Mouse (Mus musculus): ENCODE results near the gene Rnf34. TPM values are rescaled to one million over a fixed set of nuclear protein-coding genes. Genes with fewer than 3 reads are reported as not detected.

Rnf34 gene
- polyA plus RNA-seq, 1 experiment from 2014 or later, result 57.5 TPM

- ATAC-seq (ENCODE audit: insufficient number of reproducible peaks, low FRiP score, low TSS enrichment, low read depth) (peak; percentile 98), DNase-seq (ENCODE audit: low spot score) (peak; percentile 95)
- Histone ChIP-seq H3K4me2 (ENCODE audit: low read depth, severe bottlenecking) (peak overlapping the region; percentile 74), H3K36me3 (ENCODE audit: control insufficient read depth, insufficient read depth, low read length) (no peaks in the 10 kb centered on the region), H3K9ac (ENCODE audit: low read length) (peak overlapping the region; percentile 91), H3K9me3 (ENCODE audit: control insufficient read depth, low read length) (no peaks in the 10 kb centered on the region), H3K27ac (replicated peaks; ENCODE audit: low read depth, low read length) (peak overlapping the region; percentile 84), H3K4me3 (ENCODE audit: low read depth, low read length) (peak overlapping the region; percentile 80), H3K4me1 (ENCODE audit: control insufficient read depth, insufficient read depth, low read length) (peaks cover 20% of the 10 kb centered on the region), H3K27me3 (ENCODE audit: control insufficient read depth, insufficient read depth, low read length) (no peaks in the 10 kb centered on the region)
- WGBS, result 1% methylated on average over 82 of the region's 120 CpGs
Observed at GRCm38 (mm10) chr5:122899777-122900557, 50.1 kb downstream of the Rnf34 start.

GRCm38 (mm10) chr5:122900558-122901171, 50.8 kb downstream of the Rnf34 start:
- H3K27me3 ChIP-seq (ENCODE audit: control insufficient read depth, insufficient read depth, low read length), result no peaks in the 10 kb centered on the region
- DNase-seq (ENCODE audit: low spot score) (no peak), ATAC-seq (ENCODE audit: insufficient number of reproducible peaks, low FRiP score, low TSS enrichment, low read depth) (peak; percentile 79; the same call in 1 of the 2 replicates)
- peak overlapping the region; percentile 91 for H3K9ac ChIP-seq (ENCODE audit: low read length)
- no peaks in the 10 kb centered on the region for H3K9me3 ChIP-seq (ENCODE audit: control insufficient read depth, low read length)
- H3K4me1 ChIP-seq (ENCODE audit: control insufficient read depth, insufficient read depth, low read length), result peaks cover 19% of the 10 kb centered on the region
- no peaks in the 10 kb centered on the region for H3K36me3 ChIP-seq (ENCODE audit: control insufficient read depth, insufficient read depth, low read length)
- peak overlapping the region; percentile 74 for H3K4me2 ChIP-seq (ENCODE audit: low read depth, severe bottlenecking)
- peak overlapping the region; percentile 80 for H3K4me3 ChIP-seq (ENCODE audit: low read depth, low read length)
- peak overlapping the region; percentile 84 for H3K27ac ChIP-seq (replicated peaks; ENCODE audit: low read depth, low read length)
- 3% methylated on average over 26 of the region's 33 CpGs for WGBS

DNA sequence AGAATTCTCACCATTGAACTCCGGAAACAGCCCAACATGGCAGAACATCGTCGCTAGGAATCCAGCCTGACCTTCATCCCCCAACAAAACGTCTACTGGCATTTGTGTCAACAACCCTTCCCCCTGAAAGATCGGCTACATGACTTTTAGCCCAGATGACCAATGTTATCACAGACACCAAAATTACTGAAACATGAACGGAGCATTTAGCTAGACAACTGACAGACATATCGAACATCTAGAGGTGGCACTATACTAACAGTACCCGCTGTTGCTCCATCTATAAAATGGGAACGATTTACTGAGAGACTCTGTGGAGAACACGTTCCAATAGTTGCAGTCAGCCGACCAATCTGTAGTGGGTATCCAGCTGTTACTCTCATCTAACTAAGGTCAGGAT, 51.3 kb downstream of the Rnf34 start:
- WGBS, result 56% methylated on average over 11 of the region's 11 CpGs
- Histone ChIP-seq H3K36me3 (ENCODE audit: control insufficient read depth, insufficient read depth, low read length) (no peaks in the 10 kb centered on the region), H3K27ac (replicated peaks; ENCODE audit: low read depth, low read length) (peak overlapping the region; percentile 84), H3K4me3 (ENCODE audit: low read depth, low read length) (no peak overlapping the region; the same call in 1 of the 2 replicates), H3K4me1 (ENCODE audit: control insufficient read depth, insufficient read depth, low read length) (peaks cover 19% of the 10 kb centered on the region), H3K4me2 (ENCODE audit: low read depth, severe bottlenecking) (peak overlapping the region; percentile 74), H3K9me3 (ENCODE audit: control insufficient read depth, low read length) (no peaks in the 10 kb centered on the region), H3K27me3 (ENCODE audit: control insufficient read depth, insufficient read depth, low read length) (no peaks in the 10 kb centered on the region), H3K9ac (ENCODE audit: low read length) (peak overlapping the region; percentile 91)
- ATAC-seq (ENCODE audit: insufficient number of reproducible peaks, low FRiP score, low TSS enrichment, low read depth) (no peak), DNase-seq (ENCODE audit: low spot score) (no peak)

DNA sequence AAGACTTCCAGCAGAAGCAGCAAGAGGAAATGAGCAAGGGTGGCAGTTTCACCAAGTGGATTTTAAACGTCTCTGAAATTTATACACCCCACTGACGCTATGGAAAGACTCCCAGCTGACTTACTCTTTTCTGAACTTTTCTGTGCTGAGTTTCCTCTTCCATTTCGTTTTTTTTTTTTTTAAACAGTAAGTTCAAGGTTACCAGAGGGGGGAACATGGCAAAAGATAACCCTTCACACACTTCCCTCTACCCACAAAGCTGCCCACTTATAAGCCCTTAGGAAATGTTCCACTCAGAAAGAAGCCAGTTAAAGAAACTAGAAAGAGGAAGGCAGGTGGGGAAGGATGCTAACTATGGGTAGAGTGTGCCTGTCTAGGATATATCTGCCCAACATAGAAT, 51.8 kb downstream of the Rnf34 start:
- WGBS, result 64% methylated on average over 3 of the region's 3 CpGs
- no peak for ATAC-seq (ENCODE audit: insufficient number of reproducible peaks, low FRiP score, low TSS enrichment, low read depth)

DNA sequence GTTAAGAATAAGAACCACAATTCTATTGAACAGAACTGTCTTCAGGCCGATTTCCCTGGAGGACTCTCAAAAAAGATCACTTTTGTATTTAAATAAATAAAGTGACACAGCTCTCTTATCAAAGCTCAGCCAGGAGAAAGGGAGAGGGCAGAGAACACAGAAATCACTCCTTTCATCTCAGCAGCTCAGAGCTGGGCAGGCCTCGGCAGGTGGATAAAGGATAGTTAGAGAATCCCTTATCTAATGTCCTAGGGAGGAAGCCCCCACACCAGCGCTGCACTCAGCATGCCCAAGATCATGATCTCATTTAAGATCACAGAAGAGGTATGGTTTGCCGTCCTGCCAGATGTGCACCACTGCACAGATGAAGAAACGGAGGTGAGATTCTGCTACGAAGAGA, 52.4 kb downstream of the Rnf34 start:
- no peaks in the 10 kb centered on the region for H3K36me3 ChIP-seq (ENCODE audit: control insufficient read depth, insufficient read depth, low read length)
- H3K27ac ChIP-seq (replicated peaks; ENCODE audit: low read depth, low read length), result no peak overlapping the region
- DNase-seq (ENCODE audit: low spot score), result no peak
- peaks cover 19% of the 10 kb centered on the region for H3K4me1 ChIP-seq (ENCODE audit: control insufficient read depth, insufficient read depth, low read length)
- H3K27me3 ChIP-seq (ENCODE audit: control insufficient read depth, insufficient read depth, low read length), result no peaks in the 10 kb centered on the region
- H3K4me3 ChIP-seq (ENCODE audit: low read depth, low read length), result no peak overlapping the region
- no peak overlapping the region for H3K4me2 ChIP-seq (ENCODE audit: low read depth, severe bottlenecking)
- H3K9me3 ChIP-seq (ENCODE audit: control insufficient read depth, low read length), result no peaks in the 10 kb centered on the region
- H3K9ac ChIP-seq (ENCODE audit: low read length), result no peak overlapping the region
- WGBS, result 88% methylated on average over 6 of the region's 6 CpGs
- no peak for ATAC-seq (ENCODE audit: insufficient number of reproducible peaks, low FRiP score, low TSS enrichment, low read depth)

More for the DNA sequence above, 51.8 kb downstream of the Rnf34 start:
- H3K9ac ChIP-seq (ENCODE audit: low read length), result no peak overlapping the region
- H3K36me3 ChIP-seq (ENCODE audit: control insufficient read depth, insufficient read depth, low read length), result no peaks in the 10 kb centered on the region
- no peak for DNase-seq (ENCODE audit: low spot score)
- H3K27ac ChIP-seq (replicated peaks; ENCODE audit: low read depth, low read length), result no peak overlapping the region
- peaks cover 19% of the 10 kb centered on the region for H3K4me1 ChIP-seq (ENCODE audit: control insufficient read depth, insufficient read depth, low read length)
- H3K4me2 ChIP-seq (ENCODE audit: low read depth, severe bottlenecking), result no peak overlapping the region
- H3K4me3 ChIP-seq (ENCODE audit: low read depth, low read length), result no peak overlapping the region
- H3K9me3 ChIP-seq (ENCODE audit: control insufficient read depth, low read length), result no peaks in the 10 kb centered on the region
- H3K27me3 ChIP-seq (ENCODE audit: control insufficient read depth, insufficient read depth, low read length), result no peaks in the 10 kb centered on the region

- DNase-seq (ENCODE audit: low spot score), result no peak
- H3K9ac ChIP-seq (ENCODE audit: low read length), result no peak overlapping the region
- no peaks in the 10 kb centered on the region for H3K27me3 ChIP-seq (ENCODE audit: control insufficient read depth, insufficient read depth, low read length)
Observed at GRCm38 (mm10) chr5:122903165-122903564, 53.3 kb downstream of the Rnf34 start.

DNA sequence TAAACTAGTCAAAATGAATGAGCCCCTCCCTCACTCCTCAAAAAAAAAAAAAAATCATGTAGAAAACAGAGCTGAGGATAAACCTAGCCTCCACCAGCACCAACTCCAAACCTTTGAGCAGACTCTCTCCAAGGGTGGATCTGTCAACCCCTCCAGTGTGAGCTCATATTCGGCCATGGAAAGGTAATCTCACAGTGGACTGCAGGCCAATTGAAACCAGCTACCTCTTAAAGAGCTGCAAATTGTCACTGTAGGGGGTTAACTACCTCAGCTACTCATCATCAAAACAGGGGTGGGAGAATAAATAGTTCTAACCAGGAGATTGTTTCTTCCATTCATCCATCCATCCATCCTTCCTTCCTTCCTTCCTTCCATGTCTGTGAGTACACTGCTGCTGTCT, 57.3 kb downstream of the Rnf34 start:
- Histone ChIP-seq H3K27ac (replicated peaks; ENCODE audit: low read depth, low read length) (no peak overlapping the region), H3K27me3 (ENCODE audit: control insufficient read depth, insufficient read depth, low read length) (no peaks in the 10 kb centered on the region), H3K36me3 (ENCODE audit: control insufficient read depth, insufficient read depth, low read length) (no peaks in the 10 kb centered on the region), H3K4me1 (ENCODE audit: control insufficient read depth, insufficient read depth, low read length) (no peaks in the 10 kb centered on the region), H3K4me2 (ENCODE audit: low read depth, severe bottlenecking) (no peak overlapping the region), H3K9me3 (ENCODE audit: control insufficient read depth, low read length) (no peaks in the 10 kb centered on the region), H3K9ac (ENCODE audit: low read length) (no peak overlapping the region), H3K4me3 (ENCODE audit: low read depth, low read length) (no peak overlapping the region)
- no peak for ATAC-seq (ENCODE audit: insufficient number of reproducible peaks, low FRiP score, low TSS enrichment, low read depth)
- DNase-seq (ENCODE audit: low spot score), result no peak
- 58% methylated on average over 1 of the region's 1 CpGs for WGBS

More at GRCm38 (mm10) chr5:122903165-122903564, 53.3 kb downstream of the Rnf34 start:
- Histone ChIP-seq H3K36me3 (ENCODE audit: control insufficient read depth, insufficient read depth, low read length) (no peaks in the 10 kb centered on the region), H3K4me3 (ENCODE audit: low read depth, low read length) (no peak overlapping the region), H3K9me3 (ENCODE audit: control insufficient read depth, low read length) (no peaks in the 10 kb centered on the region), H3K4me2 (ENCODE audit: low read depth, severe bottlenecking) (no peak overlapping the region), H3K27ac (replicated peaks; ENCODE audit: low read depth, low read length) (no peak overlapping the region), H3K4me1 (ENCODE audit: control insufficient read depth, insufficient read depth, low read length) (peaks cover 13% of the 10 kb centered on the region)
- 54% methylated on average over 5 of the region's 5 CpGs for WGBS
- no peak for ATAC-seq (ENCODE audit: insufficient number of reproducible peaks, low FRiP score, low TSS enrichment, low read depth)

DNA sequence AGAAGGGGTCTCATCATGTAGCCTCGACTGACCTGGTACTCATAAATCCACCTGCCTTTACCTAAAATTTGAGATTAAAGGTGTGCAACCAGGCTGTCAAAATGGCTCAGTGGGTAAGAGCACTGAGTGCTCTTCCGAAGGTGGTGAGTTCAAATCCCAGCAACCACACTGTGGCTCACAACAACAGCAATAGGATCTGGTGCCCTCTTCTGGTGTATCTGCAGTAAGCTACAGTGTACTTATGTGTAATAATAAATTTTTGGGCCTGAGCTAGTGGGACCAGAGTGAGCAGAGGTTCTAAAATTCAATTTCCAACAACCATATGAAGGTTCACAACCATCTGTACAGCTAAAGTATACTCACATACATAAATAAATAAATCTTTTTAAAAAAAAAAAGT, 58.2 kb downstream of the Rnf34 start:
- ATAC-seq (ENCODE audit: insufficient number of reproducible peaks, low FRiP score, low TSS enrichment, low read depth) (no peak), DNase-seq (ENCODE audit: low spot score) (no peak)
- Histone ChIP-seq H3K9me3 (ENCODE audit: control insufficient read depth, low read length) (no peaks in the 10 kb centered on the region), H3K9ac (ENCODE audit: low read length) (no peak overlapping the region), H3K4me1 (ENCODE audit: control insufficient read depth, insufficient read depth, low read length) (no peaks in the 10 kb centered on the region), H3K4me3 (ENCODE audit: low read depth, low read length) (no peak overlapping the region), H3K36me3 (ENCODE audit: control insufficient read depth, insufficient read depth, low read length) (no peaks in the 10 kb centered on the region), H3K27ac (replicated peaks; ENCODE audit: low read depth, low read length) (no peak overlapping the region), H3K27me3 (ENCODE audit: control insufficient read depth, insufficient read depth, low read length) (no peaks in the 10 kb centered on the region), H3K4me2 (ENCODE audit: low read depth, severe bottlenecking) (no peak overlapping the region)
- WGBS, result 89% methylated on average over 2 of the region's 2 CpGs

Data from limb, embryonic 11.5 days (tissue).